Mouse (Mus musculus): ENCODE data around the gene Gper1.
A peak's percentile ranks its signal among the peaks of the same experiment; 100 is the strongest.

Gene Gper1

GRCm38 (mm10) chr5:139442428-139442827 lies 19.5 kb downstream of the Gper1 start:
- no peak for DNase-seq (ENCODE audit: extremely low spot score, low read depth, low spot score)

DNA sequence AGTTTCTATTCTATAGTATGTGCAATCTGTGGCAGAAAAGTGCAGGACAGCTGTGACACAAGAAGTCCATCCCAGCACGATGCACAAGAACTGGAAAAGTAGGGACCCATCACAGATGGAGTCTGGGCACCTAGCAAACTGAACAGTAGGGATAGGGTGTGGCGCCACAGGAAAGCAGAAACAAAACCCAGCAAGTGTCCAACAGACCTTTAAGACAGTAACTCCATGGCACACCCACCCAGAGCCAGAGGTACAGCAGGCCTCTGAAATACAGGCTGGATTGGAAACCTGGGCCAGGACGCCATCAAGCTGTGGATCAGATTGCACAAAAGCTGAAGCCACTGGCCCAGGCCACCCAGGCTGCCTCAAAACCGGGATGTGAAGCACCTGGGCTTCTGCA lies 20.0 kb downstream of the Gper1 start:
- no peak for DNase-seq (ENCODE audit: extremely low spot score, low read depth, low spot score)

- no peak for DNase-seq (ENCODE audit: extremely low spot score, low read depth, low spot score)
Observed at GRCm38 (mm10) chr5:139445258-139445657, 22.3 kb downstream of the Gper1 start.

- no peak for DNase-seq (ENCODE audit: extremely low spot score, low read depth, low spot score)
Observed at GRCm38 (mm10) chr5:139448025-139448424, 25.1 kb downstream of the Gper1 start.

- DNase-seq (ENCODE audit: extremely low spot score, low read depth, low spot score) = no peak
Observed at GRCm38 (mm10) chr5:139449161-139449791, 26.3 kb downstream of the Gper1 start.

DNA sequence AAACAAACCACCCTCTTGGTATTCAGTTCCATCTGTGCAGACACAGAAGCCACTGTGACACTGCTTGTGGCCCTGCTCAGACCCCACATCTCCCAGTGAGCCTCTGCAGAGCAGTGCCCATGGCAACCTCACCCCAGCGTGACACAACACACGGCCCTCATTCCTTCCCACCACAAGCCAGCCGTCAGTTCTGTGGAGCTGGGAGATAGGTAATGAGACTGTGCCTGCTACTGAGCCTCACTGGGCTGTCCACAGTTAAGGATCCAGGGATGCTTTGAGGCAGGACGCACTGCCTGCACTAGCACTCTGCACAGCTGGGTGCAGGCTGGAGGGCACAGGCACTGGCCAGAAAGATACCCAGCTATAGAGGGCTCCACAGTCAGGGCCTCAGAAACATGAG lies 27.0 kb downstream of the Gper1 start:
- DNase-seq (ENCODE audit: extremely low spot score, low read depth, low spot score) = no peak

DNA sequence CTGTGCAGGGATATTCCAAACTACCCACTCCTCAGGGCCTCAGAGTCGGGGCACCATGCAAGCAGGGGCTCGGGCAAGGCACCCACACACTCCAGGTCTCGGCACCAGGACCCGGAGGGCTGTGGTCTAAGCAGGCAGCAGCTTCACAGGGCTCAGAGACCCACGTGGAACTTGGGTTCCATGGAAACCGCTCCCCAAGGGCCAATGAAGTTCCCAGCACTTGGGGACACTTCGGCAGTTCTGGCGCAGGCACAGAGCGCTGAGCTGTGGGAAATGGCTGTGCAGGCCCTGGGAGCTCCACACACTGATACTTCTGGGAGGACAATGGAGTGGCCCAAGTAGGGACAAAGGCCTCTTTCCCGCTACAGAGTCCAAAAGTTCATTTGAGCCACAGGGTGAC lies 30.1 kb downstream of the Gper1 start:
- no peak for DNase-seq (ENCODE audit: extremely low spot score, low read depth, low spot score)

DNA sequence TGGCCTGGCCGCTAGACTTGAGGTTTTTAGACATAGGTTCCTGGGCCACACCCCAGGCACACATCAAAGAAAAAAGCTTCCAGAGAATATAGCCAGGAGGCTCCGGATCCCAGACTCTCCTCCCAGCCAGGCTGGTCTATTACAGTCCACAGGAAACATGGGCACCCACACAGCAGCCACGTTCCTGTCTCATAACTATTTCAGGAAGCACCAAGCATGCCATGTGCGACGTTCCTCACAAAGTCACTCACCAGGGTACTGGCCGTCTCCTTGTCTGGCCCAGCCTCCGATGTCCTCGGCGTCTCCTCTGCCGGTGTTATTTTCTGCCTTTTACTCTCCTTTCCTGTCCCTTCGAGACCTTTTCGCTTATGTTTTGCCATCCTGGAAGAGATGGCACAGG lies 32.2 kb downstream of the Gper1 start:
- DNase-seq (ENCODE audit: extremely low spot score, low read depth, low spot score) = no peak

GRCm38 (mm10) chr5:139457241-139457640 lies 34.3 kb downstream of the Gper1 start:
- no peak for DNase-seq (ENCODE audit: extremely low spot score, low read depth, low spot score)

DNA sequence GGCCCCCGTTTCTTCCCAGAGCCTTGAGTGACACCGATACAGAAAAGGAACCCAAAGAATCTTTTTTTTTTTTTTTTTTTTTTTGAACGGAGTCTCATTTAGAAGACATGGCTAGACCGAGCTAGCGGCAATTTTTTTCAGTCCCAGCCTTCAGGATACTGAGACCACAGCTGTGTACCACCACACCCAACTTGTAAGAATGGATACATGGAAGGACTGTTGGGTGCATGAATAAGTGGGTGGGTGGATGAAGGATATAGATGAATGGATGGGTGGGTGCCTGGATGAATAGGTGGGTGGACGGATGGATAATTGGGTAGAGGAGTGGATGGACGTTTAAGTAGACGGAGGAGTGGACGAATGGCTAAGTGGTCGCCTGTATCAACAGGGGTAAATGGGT lies 37.0 kb downstream of the Gper1 start:
- DNase-seq (ENCODE audit: extremely low spot score, low read depth, low spot score) = no peak

- peak; percentile 96 for DNase-seq (ENCODE audit: extremely low spot score, low read depth, low spot score)
Observed at GRCm38 (mm10) chr5:139460384-139461067, 37.6 kb downstream of the Gper1 start, which contains the start of gene 3110082I17Rik. 3110082I17Rik (minus strand) TSS chr5:139460527.

DNA sequence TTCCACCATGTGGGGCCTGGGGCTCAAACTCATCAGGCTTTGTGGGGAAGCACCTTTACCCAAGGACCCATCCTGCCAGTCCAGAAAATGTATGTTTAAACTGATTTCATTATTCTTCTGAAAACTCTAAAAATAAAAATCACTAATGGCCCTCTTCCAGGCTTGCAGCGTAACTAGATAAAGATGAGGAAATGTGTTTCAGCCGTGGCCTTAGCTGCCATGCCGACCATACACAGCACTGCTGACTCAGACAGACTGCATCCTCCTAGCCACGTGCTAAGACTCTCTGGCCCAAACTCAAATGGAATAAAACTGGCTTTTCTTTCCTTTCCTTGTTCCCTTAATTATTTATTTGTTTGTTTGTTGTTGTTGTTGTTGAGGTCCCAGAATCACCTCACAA lies 41.9 kb downstream of the Gper1 start:
- no peak for DNase-seq (ENCODE audit: extremely low spot score, low read depth, low spot score)

DNA sequence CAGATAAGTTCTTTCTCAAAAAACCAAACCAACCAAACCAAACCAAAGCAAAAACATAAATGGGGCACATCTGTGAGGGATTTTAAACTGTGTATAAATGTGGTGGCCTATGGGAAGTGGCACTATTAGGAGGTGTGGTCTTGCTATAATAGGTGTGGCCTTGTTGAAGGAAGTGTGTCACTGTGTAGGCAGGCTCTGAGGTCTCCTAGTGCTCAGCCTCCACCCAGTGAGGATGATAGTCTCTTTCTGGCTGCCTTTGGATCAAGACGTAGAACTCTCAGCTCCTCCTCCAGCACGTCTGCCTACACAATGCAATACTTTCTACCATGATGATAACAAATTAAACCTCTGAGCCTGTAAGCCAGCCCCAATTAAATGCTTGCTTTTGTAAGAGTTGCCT lies 43.4 kb downstream of the Gper1 start:
- no peak for DNase-seq (ENCODE audit: extremely low spot score, low read depth, low spot score)

DNA sequence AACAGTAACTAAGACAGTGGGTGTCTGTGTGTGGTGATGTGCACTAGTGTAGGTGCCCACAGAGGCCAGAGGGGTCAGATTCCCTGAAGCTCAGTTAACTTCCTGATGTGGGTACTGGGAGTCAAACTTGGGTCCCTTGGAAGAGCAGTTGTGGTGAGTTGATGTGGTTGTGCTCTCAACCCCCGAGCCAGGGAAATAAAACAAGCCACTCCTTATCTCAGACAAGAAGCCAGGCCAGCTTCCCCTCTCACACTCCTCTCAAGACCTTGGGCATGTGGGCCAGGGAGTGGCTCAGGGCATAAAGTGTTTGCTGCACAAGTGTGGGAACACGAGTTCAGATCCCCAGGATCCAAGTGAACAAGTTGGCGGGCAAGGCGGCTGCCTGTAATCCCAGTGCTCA lies 43.9 kb downstream of the Gper1 start:
- DNase-seq (ENCODE audit: extremely low spot score, low read depth, low spot score) = no peak

- no peak for DNase-seq (ENCODE audit: extremely low spot score, low read depth, low spot score)
Observed at GRCm38 (mm10) chr5:139467998-139468397, 45.0 kb downstream of the Gper1 start.

- DNase-seq (ENCODE audit: extremely low spot score, low read depth, low spot score) = no peak
Observed at GRCm38 (mm10) chr5:139474741-139475140, 51.8 kb downstream of the Gper1 start.

Measured in hindlimb bud, embryonic 11.5 days (tissue).